Mouse (Mus musculus): ENCODE measurements around the gene Lrrk2. TPM values are rescaled to one million over a fixed set of nuclear protein-coding genes. Genes with fewer than 3 reads are reported as not detected.

Gene Lrrk2
- total and polyA plus RNA-seq, 3 experiments, result 6.4 to 79.2 (median 19.2) TPM

- no peak for DNase-seq
Measured at GRCm38 (mm10) chr15:91685880-91686563, 13.0 kb downstream of the Lrrk2 start.

- DNase-seq, result peak; percentile 80
Measured at GRCm38 (mm10) chr15:91690648-91691047, 17.7 kb downstream of the Lrrk2 start.

- DNase-seq, result no peak
Measured at GRCm38 (mm10) chr15:91693051-91693450, 20.1 kb downstream of the Lrrk2 start.

GRCm38 (mm10) chr15:91693856-91694255 lies 20.9 kb downstream of the Lrrk2 start:
- peak; percentile 65 for DNase-seq

GRCm38 (mm10) chr15:91700841-91701240 lies 27.9 kb downstream of the Lrrk2 start:
- no peak for DNase-seq

GRCm38 (mm10) chr15:91702991-91703715 lies 30.2 kb downstream of the Lrrk2 start:
- DNase-seq, result peak; percentile 92

GRCm38 (mm10) chr15:91704091-91704490 lies 31.1 kb downstream of the Lrrk2 start:
- DNase-seq, result no peak

GRCm38 (mm10) chr15:91709207-91710130 lies 36.5 kb downstream of the Lrrk2 start:
- DNase-seq, result no peak

GRCm38 (mm10) chr15:91735216-91735922 lies 62.4 kb downstream of the Lrrk2 start:
- no peak for DNase-seq

GRCm38 (mm10) chr15:91736791-91737533 lies 64.0 kb downstream of the Lrrk2 start:
- DNase-seq, result peak; percentile 50

- no peak for DNase-seq
Measured at GRCm38 (mm10) chr15:91738808-91739207, 65.8 kb downstream of the Lrrk2 start.

- no peak for DNase-seq
Measured at GRCm38 (mm10) chr15:91745501-91745900, 72.5 kb downstream of the Lrrk2 start.

GRCm38 (mm10) chr15:91752111-91752510 lies 79.1 kb downstream of the Lrrk2 start:
- DNase-seq, result peak; percentile 26

- no peak for DNase-seq
Measured at GRCm38 (mm10) chr15:91753378-91754080, 80.6 kb downstream of the Lrrk2 start.

- DNase-seq, result peak; percentile 46
Measured at GRCm38 (mm10) chr15:91754546-91754945, 81.6 kb downstream of the Lrrk2 start.

- no peak for DNase-seq
Measured at GRCm38 (mm10) chr15:91755756-91756155, 82.8 kb downstream of the Lrrk2 start.

GRCm38 (mm10) chr15:91772041-91772440 lies 99.1 kb downstream of the Lrrk2 start:
- DNase-seq, result no peak

GRCm38 (mm10) chr15:91779166-91779565 lies 106.2 kb downstream of the Lrrk2 start:
- no peak for DNase-seq

GRCm38 (mm10) chr15:91781172-91781571 lies 108.2 kb downstream of the Lrrk2 start:
- peak; percentile 43 for DNase-seq

GRCm38 (mm10) chr15:91788338-91788737 lies 115.4 kb downstream of the Lrrk2 start:
- DNase-seq, result no peak

Measured in adrenal gland, adult 2 months (tissue).